Mouse (Mus musculus): ENCODE measurements around the gene Tcirg1. TPM values are rescaled to one million over a fixed set of nuclear protein-coding genes. Genes with fewer than 3 reads are reported as not detected.

Tcirg1 gene
- polyA plus RNA-seq, 1 experiment from 2014 or later = 8.9 TPM

- H3K27ac ChIP-seq (ENCODE audit: low read depth, low read length) = no peak overlapping the region
- peak overlapping the region; percentile 82; the same call in 1 of the 2 replicates for H3K4me3 ChIP-seq (ENCODE audit: low read depth, low read length)
- DNase-seq (ENCODE audit: low spot score, missing footprints) (no peak), ATAC-seq (ENCODE audit: low FRiP score) (no peak)
- H3K4me1 ChIP-seq (ENCODE audit: control insufficient read depth, insufficient read depth, low read length) = peaks cover 14% of the 10 kb centered on the region
- no peaks in the 10 kb centered on the region for H3K9me3 ChIP-seq (ENCODE audit: control insufficient read depth, low read length)
- H3K9ac ChIP-seq (ENCODE audit: low read length) = no peak overlapping the region
- 95% methylated on average over 10 of the region's 10 CpGs for WGBS
- no peaks in the 10 kb centered on the region for H3K36me3 ChIP-seq (ENCODE audit: control insufficient read depth, insufficient read depth, low read length)
- H3K4me2 ChIP-seq = peak overlapping the region; percentile 72
- H3K27me3 ChIP-seq (ENCODE audit: control insufficient read depth, insufficient read depth, low read length) = no peaks in the 10 kb centered on the region
Observed at GRCm38 (mm10) chr19:3853121-3853520, 53.8 kb downstream of the Tcirg1 start.

- Histone ChIP-seq H3K27me3 (ENCODE audit: control insufficient read depth, insufficient read depth, low read length) (no peaks in the 10 kb centered on the region), H3K27ac (ENCODE audit: low read depth, low read length) (peak overlapping the region; percentile 97), H3K4me2 (peak overlapping the region; percentile 72), H3K4me3 (ENCODE audit: low read depth, low read length) (peak overlapping the region; percentile 82), H3K36me3 (ENCODE audit: control insufficient read depth, insufficient read depth, low read length) (no peaks in the 10 kb centered on the region), H3K4me1 (ENCODE audit: control insufficient read depth, insufficient read depth, low read length) (peaks cover 14% of the 10 kb centered on the region), H3K9me3 (ENCODE audit: control insufficient read depth, low read length) (no peaks in the 10 kb centered on the region), H3K9ac (ENCODE audit: low read length) (peak overlapping the region; percentile 92)
- ATAC-seq (ENCODE audit: low FRiP score) (no peak; the same call in 1 of the 2 replicates), DNase-seq (ENCODE audit: low spot score, missing footprints) (no peak)
- WGBS = under 1% methylated on average over 70 of the region's 74 CpGs
Observed at GRCm38 (mm10) chr19:3851979-3852681, 54.8 kb downstream of the Tcirg1 start.

- Histone ChIP-seq H3K9me3 (ENCODE audit: control insufficient read depth, low read length) (no peaks in the 10 kb centered on the region), H3K4me3 (ENCODE audit: low read depth, low read length) (peak within 1 kb of the TSS; percentile 82), H3K4me2 (peak within 1 kb of the TSS; percentile 72), H3K27me3 (ENCODE audit: control insufficient read depth, insufficient read depth, low read length) (no peaks in the 10 kb centered on the region), H3K9ac (ENCODE audit: low read length) (peak within 1 kb of the TSS; percentile 92), H3K27ac (ENCODE audit: low read depth, low read length) (peak within 1 kb of the TSS; percentile 97), H3K36me3 (ENCODE audit: control insufficient read depth, insufficient read depth, low read length) (no peaks in the 10 kb centered on the region), H3K4me1 (ENCODE audit: control insufficient read depth, insufficient read depth, low read length) (peaks cover 14% of the 10 kb centered on the region)
- WGBS = under 1% methylated on average over 53 of the region's 54 CpGs
- ATAC-seq (ENCODE audit: low FRiP score) (peak; percentile 99), DNase-seq (ENCODE audit: low spot score, missing footprints) (peak; percentile 99)
Observed at GRCm38 (mm10) chr19:3851502-3851962, 55.4 kb downstream of the Tcirg1 start, which contains the start of gene Chka. Gene Chka (plus strand): TSS chr19:3851773.

- Histone ChIP-seq H3K4me2 (peak overlapping the region; percentile 72), H3K4me1 (ENCODE audit: control insufficient read depth, insufficient read depth, low read length) (peaks cover 14% of the 10 kb centered on the region), H3K9me3 (ENCODE audit: control insufficient read depth, low read length) (no peaks in the 10 kb centered on the region), H3K4me3 (ENCODE audit: low read depth, low read length) (peak overlapping the region; percentile 82), H3K9ac (ENCODE audit: low read length) (peak overlapping the region; percentile 6; the same call in 1 of the 2 replicates), H3K27me3 (ENCODE audit: control insufficient read depth, insufficient read depth, low read length) (no peaks in the 10 kb centered on the region), H3K27ac (ENCODE audit: low read depth, low read length) (no peak overlapping the region), H3K36me3 (ENCODE audit: control insufficient read depth, insufficient read depth, low read length) (no peaks in the 10 kb centered on the region)
- WGBS = 9% methylated on average over 19 of the region's 19 CpGs
- DNase-seq (ENCODE audit: low spot score, missing footprints) (no peak), ATAC-seq (ENCODE audit: low FRiP score) (peak; percentile 1)
Observed at GRCm38 (mm10) chr19:3850847-3851469, 56.0 kb downstream of the Tcirg1 start.

- Histone ChIP-seq H3K4me2 (no peak overlapping the region), H3K27me3 (ENCODE audit: control insufficient read depth, insufficient read depth, low read length) (no peaks in the 10 kb centered on the region), H3K4me3 (ENCODE audit: low read depth, low read length) (no peak overlapping the region), H3K9me3 (ENCODE audit: control insufficient read depth, low read length) (no peaks in the 10 kb centered on the region), H3K9ac (ENCODE audit: low read length) (no peak overlapping the region), H3K36me3 (ENCODE audit: control insufficient read depth, insufficient read depth, low read length) (no peaks in the 10 kb centered on the region), H3K27ac (ENCODE audit: low read depth, low read length) (no peak overlapping the region), H3K4me1 (ENCODE audit: control insufficient read depth, insufficient read depth, low read length) (peaks cover 9% of the 10 kb centered on the region)
- 43% methylated on average over 5 of the region's 5 CpGs for WGBS
- ATAC-seq (ENCODE audit: low FRiP score) (no peak), DNase-seq (ENCODE audit: low spot score, missing footprints) (peak; percentile 79)
Observed at GRCm38 (mm10) chr19:3850076-3850475, 56.9 kb downstream of the Tcirg1 start.

- DNase-seq (ENCODE audit: low spot score, missing footprints) (no peak), ATAC-seq (ENCODE audit: low FRiP score) (no peak)
- Histone ChIP-seq H3K4me1 (ENCODE audit: control insufficient read depth, insufficient read depth, low read length) (peaks cover 9% of the 10 kb centered on the region), H3K4me3 (ENCODE audit: low read depth, low read length) (no peak overlapping the region), H3K27ac (ENCODE audit: low read depth, low read length) (no peak overlapping the region), H3K36me3 (ENCODE audit: control insufficient read depth, insufficient read depth, low read length) (no peaks in the 10 kb centered on the region), H3K27me3 (ENCODE audit: control insufficient read depth, insufficient read depth, low read length) (no peaks in the 10 kb centered on the region), H3K9ac (ENCODE audit: low read length) (no peak overlapping the region), H3K9me3 (ENCODE audit: control insufficient read depth, low read length) (no peaks in the 10 kb centered on the region), H3K4me2 (no peak overlapping the region)
- WGBS = 86% methylated on average over 2 of the region's 2 CpGs
Observed at GRCm38 (mm10) chr19:3849251-3849650, 57.7 kb downstream of the Tcirg1 start.

GRCm38 (mm10) chr19:3848207-3848808 is 58.6 kb downstream of the Tcirg1 start:
- no peaks in the 10 kb centered on the region for H3K27me3 ChIP-seq (ENCODE audit: control insufficient read depth, insufficient read depth, low read length)
- no peaks in the 10 kb centered on the region for H3K9me3 ChIP-seq (ENCODE audit: control insufficient read depth, low read length)
- H3K4me1 ChIP-seq (ENCODE audit: control insufficient read depth, insufficient read depth, low read length) = peaks cover 9% of the 10 kb centered on the region
- WGBS = 92% methylated on average over 7 of the region's 7 CpGs
- no peak overlapping the region for H3K4me2 ChIP-seq
- no peak overlapping the region for H3K9ac ChIP-seq (ENCODE audit: low read length)
- DNase-seq (ENCODE audit: low spot score, missing footprints) (no peak), ATAC-seq (ENCODE audit: low FRiP score) (no peak)
- H3K27ac ChIP-seq (ENCODE audit: low read depth, low read length) = no peak overlapping the region
- H3K36me3 ChIP-seq (ENCODE audit: control insufficient read depth, insufficient read depth, low read length) = no peaks in the 10 kb centered on the region
- H3K4me3 ChIP-seq (ENCODE audit: low read depth, low read length) = no peak overlapping the region

- H3K27ac ChIP-seq (ENCODE audit: low read depth, low read length) = no peak overlapping the region
- 87% methylated on average over 5 of the region's 5 CpGs for WGBS
- no peaks in the 10 kb centered on the region for H3K36me3 ChIP-seq (ENCODE audit: control insufficient read depth, insufficient read depth, low read length)
- no peaks in the 10 kb centered on the region for H3K27me3 ChIP-seq (ENCODE audit: control insufficient read depth, insufficient read depth, low read length)
- DNase-seq (ENCODE audit: low spot score, missing footprints) = no peak
- H3K4me1 ChIP-seq (ENCODE audit: control insufficient read depth, insufficient read depth, low read length) = peaks cover 6% of the 10 kb centered on the region
- no peak overlapping the region for H3K4me2 ChIP-seq
- H3K9me3 ChIP-seq (ENCODE audit: control insufficient read depth, low read length) = no peaks in the 10 kb centered on the region
- no peak overlapping the region for H3K4me3 ChIP-seq (ENCODE audit: low read depth, low read length)
- no peak for ATAC-seq (ENCODE audit: low FRiP score)
- no peak overlapping the region for H3K9ac ChIP-seq (ENCODE audit: low read length)
Observed at GRCm38 (mm10) chr19:3847711-3848110, 59.2 kb downstream of the Tcirg1 start.
